Mouse (Mus musculus) C2C12 (cell line): Measurements from ENCODE around the gene Cr2. TPM values are rescaled to one million over a fixed set of nuclear protein-coding genes. Genes with fewer than 3 reads are reported as not detected.
"Not testable (repeated sequence)": the region's sequence is repeated elsewhere in the genome, so short reads cannot be mapped to it uniquely, and the experiment has no call there.

Experiments used
- H3K27me3 ChIP-seq: one replicate; pipeline ENCODE4 v1.6.1; 2011; ENCODE audit not compliant: control insufficient read depth, insufficient read depth, insufficient read length
- H3K36me3 ChIP-seq: one replicate; pipeline ENCODE4 v1.6.1; 2011; ENCODE audit not compliant: control insufficient read depth, insufficient read depth
- H3K4me3 ChIP-seq: one replicate; pipeline ENCODE4 v1.5.1; 2011; ENCODE audit warnings: mild to moderate bottlenecking, control low read depth; ENCODE audit not compliant: poor library complexity, insufficient read depth, severe bottlenecking
- H3K79me2 ChIP-seq: one replicate; pipeline ENCODE4 v1.6.1; 2011; ENCODE audit not compliant: control insufficient read depth, insufficient read depth
- H3K79me3 ChIP-seq: one replicate; pipeline ENCODE4 v1.6.1; 2011; ENCODE audit warnings: low read depth, control low read depth
- H3ac ChIP-seq: one replicate; pipeline ENCODE3; 2011; ENCODE audit warnings: low read depth; ENCODE audit not compliant: control insufficient read depth, insufficient read length
- CEBPB ChIP-seq: IDR thresholded peaks from one replicate; pipeline ENCODE4 v1.6.1; 2011; ENCODE audit warnings: low read depth, mild to moderate bottlenecking, control low read depth, moderate library complexity
- CTCF ChIP-seq: IDR thresholded peaks from one replicate; pipeline ENCODE4 v1.5.1; 2011; ENCODE audit not compliant: control insufficient read depth, insufficient read depth, insufficient read length
- FOSL1 ChIP-seq: IDR thresholded peaks from one replicate; pipeline ENCODE4 v1.8.0; 2011; ENCODE audit warnings: mild to moderate bottlenecking, low read length; ENCODE audit not compliant: poor library complexity, insufficient read depth, severe bottlenecking
- MAX ChIP-seq: IDR thresholded peaks from one replicate; pipeline ENCODE4 v1.6.1; 2011; ENCODE audit warnings: mild to moderate bottlenecking, control low read depth
- MYOD1 ChIP-seq: IDR thresholded peaks from one replicate; pipeline ENCODE4 v1.6.1; 2011; ENCODE audit warnings: low read depth; ENCODE audit not compliant: control insufficient read depth, insufficient read length
- MYOG ChIP-seq: IDR thresholded peaks from one replicate; pipeline ENCODE4 v1.6.1; 2011; ENCODE audit not compliant: control insufficient read depth, insufficient read length; ENCODE audit errors: extremely low read depth
- USF1 ChIP-seq: IDR thresholded peaks from one replicate; pipeline ENCODE4 v1.6.1; 2011; ENCODE audit warnings: low read depth, mild to moderate bottlenecking, control low read depth, moderate library complexity
- long read RNA-seq, 2 experiments: library from polyadenylated mRNA; unstranded; transcript quantifications; one replicate each; pipeline ENCODE4 v2.0.0; 2019 to 2020
- polyA plus RNA-seq: library from polyadenylated mRNA; unstranded; fragments of >200 nt; fragmentation: generic; extraction: Trizol; gene quantifications from one replicate; pipeline ENCODE4 v1.2.1, GENCODE M21; 2012; ENCODE audit warnings: missing spikeins

Cr2 gene
- polyA plus RNA-seq: 0.02 TPM
- long read RNA-seq, experiment 1: 0 reads
- long read RNA-seq, experiment 2: 0 reads

GRCm38 (mm10) chr1:195175980-195176931, at the start of gene Cr2:
TSS of gene Cr2 (minus strand) at chr1:195176716.
- no peak within 1 kb of the TSS for H3K4me3 ChIP-seq

GRCm38 (mm10) chr1:195221781-195222180, 45.3 kb upstream of the Cr2 start:
- TF ChIP-seq MYOG (no peak), MYOD1 (no peak), CTCF (no peak), USF1 (no peak), MAX (no peak), CEBPB (no peak), FOSL1 (no peak)
- Histone ChIP-seq H3K79me3 (no peaks in the 10 kb centered on the region), H3K36me3 (no peaks in the 10 kb centered on the region), H3K4me3 (no peak overlapping the region), H3ac (no peak overlapping the region), H3K27me3 (no peaks in the 10 kb centered on the region), H3K79me2 (no peaks in the 10 kb centered on the region)

More at GRCm38 (mm10) chr1:195175980-195176931, at the start of gene Cr2:
- Histone ChIP-seq H3ac (no peak within 1 kb of the TSS), H3K79me3 (no peaks in the 10 kb centered on the region), H3K79me2 (no peaks in the 10 kb centered on the region), H3K36me3 (no peaks in the 10 kb centered on the region), H3K27me3 (no peaks in the 10 kb centered on the region)
- no peak for TF ChIP-seq FOSL1
- TF ChIP-seq MYOG: no peak
- no peak for TF ChIP-seq CTCF
- no peak for TF ChIP-seq USF1
- no peak for TF ChIP-seq MAX
- no peak for TF ChIP-seq CEBPB
- TF ChIP-seq MYOD1: no peak

- not testable (repeated sequence) for H3K27me3 ChIP-seq, H3K4me3 ChIP-seq, H3K36me3 ChIP-seq, H3K79me3 ChIP-seq, H3ac ChIP-seq, H3K79me2 ChIP-seq
These were observed 36.3 kb upstream of the Cr2 start for GRCm38 (mm10) chr1:195212851-195213250.

- Histone ChIP-seq H3K4me3 (no peak overlapping the region), H3K36me3 (no peaks in the 10 kb centered on the region), H3ac (no peak overlapping the region), H3K79me3 (no peaks in the 10 kb centered on the region), H3K79me2 (no peaks in the 10 kb centered on the region), H3K27me3 (no peaks in the 10 kb centered on the region)
- TF ChIP-seq FOSL1 (no peak), MYOG (no peak), CTCF (no peak), MYOD1 (no peak), CEBPB (no peak), USF1 (no peak), MAX (no peak)
These were observed 8.2 kb upstream of the Cr2 start for GRCm38 (mm10) chr1:195184746-195185145.

GRCm38 (mm10) chr1:195164996-195165755, 11.3 kb downstream of the Cr2 start:
- TF ChIP-seq USF1: peak; percentile 45
- TF ChIP-seq CEBPB: no peak
- Histone ChIP-seq H3K79me2 (no peaks in the 10 kb centered on the region), H3K36me3 (no peaks in the 10 kb centered on the region), H3ac (no peak overlapping the region), H3K4me3 (no peak overlapping the region), H3K27me3 (no peaks in the 10 kb centered on the region), H3K79me3 (no peaks in the 10 kb centered on the region)

GRCm38 (mm10) chr1:195132070-195132469, 44.4 kb downstream of the Cr2 start:
- H3ac ChIP-seq: no peak overlapping the region
- no peaks in the 10 kb centered on the region for H3K27me3 ChIP-seq
- no peak overlapping the region for H3K4me3 ChIP-seq
- TF ChIP-seq CTCF: no peak
- TF ChIP-seq MYOD1: no peak
- TF ChIP-seq MAX: no peak
- TF ChIP-seq MYOG: no peak
- TF ChIP-seq CEBPB: no peak
- TF ChIP-seq USF1: no peak
- TF ChIP-seq FOSL1: no peak
- peaks cover 23% of the 10 kb centered on the region for H3K36me3 ChIP-seq
- H3K79me3 ChIP-seq: peaks cover 2% of the 10 kb centered on the region
- peaks cover 13% of the 10 kb centered on the region for H3K79me2 ChIP-seq
